Mouse (Mus musculus) neural tube, embryonic 13.5 days (tissue): ENCODE measurements around the gene Tmc4. TPM values are rescaled to one million over a fixed set of nuclear protein-coding genes. Genes with fewer than 3 reads are reported as not detected.
"Not testable (repeated sequence)": the region's sequence is repeated elsewhere in the genome, so short reads cannot be mapped to it uniquely, and the experiment has no call there.

Source experiments
- ATAC-seq: fragments of 200-750 bp; cut with Nextera tagmentation; 2 replicates; pipeline ENCODE4 v1.8.0; 2017; ENCODE audit warnings: low read depth, mild to moderate bottlenecking, moderate TSS enrichment, moderate library complexity
- H3K27ac ChIP-seq: fragments of 300-500 bp; sonication (generic); replicated peaks from 2 replicates; pipeline ENCODE4 v1.5.1; 2015; ENCODE audit warnings: moderate library complexity, mild to moderate bottlenecking, inconsistent platforms
- H3K27me3 ChIP-seq: fragments of 300-500 bp; sonication (generic); 2 replicates; pipeline ENCODE4 v1.6.1; 2015; ENCODE audit warnings: mild to moderate bottlenecking, inconsistent platforms
- H3K36me3 ChIP-seq: fragments of 300-500 bp; sonication (generic); 2 replicates; pipeline ENCODE4 v1.6.1; 2015; ENCODE audit warnings: mild to moderate bottlenecking, inconsistent platforms
- H3K4me1 ChIP-seq: fragments of 300-500 bp; sonication (generic); replicated peaks from 2 replicates; pipeline ENCODE4 v1.6.1; 2015; ENCODE audit warnings: inconsistent platforms
- H3K4me2 ChIP-seq: fragments of 300-500 bp; sonication (generic); 2 replicates; pipeline ENCODE4 v1.6.1; 2015; ENCODE audit warnings: inconsistent platforms, mild to moderate bottlenecking, moderate library complexity
- H3K4me3 ChIP-seq: fragments of 300-500 bp; sonication (generic); 2 replicates; pipeline ENCODE4 v1.5.1; 2015; ENCODE audit warnings: mild to moderate bottlenecking, inconsistent platforms
- H3K9ac ChIP-seq: fragments of 300-500 bp; sonication (generic); 2 replicates; pipeline ENCODE4 v1.6.1; 2015; ENCODE audit warnings: moderate library complexity, mild to moderate bottlenecking, inconsistent platforms
- H3K9me3 ChIP-seq: fragments of 300-500 bp; sonication (generic); 2 replicates; pipeline ENCODE4 v1.6.1; 2016; ENCODE audit warnings: inconsistent platforms
- whole genome bisulfite sequencing: fragments of 180-500 bp; shearing (Covaris S2); methylation state at CpG from one replicate; pipeline ENCODE4 v1.1.7; 2015; 5-methylcytosine and 5-hydroxymethylcytosine counted together
- polyA plus RNA-seq: library from polyadenylated mRNA; unstranded; fragments of >200 nt; fragmentation: Nextera tagmentation; extraction: Ambion mirVana; gene quantifications from 2 replicates; pipeline ENCODE4 v1.2.1, GENCODE M21; 2015

Tmc4 gene
- polyA plus RNA-seq, 1 experiment from 2014 or later = 4.4 TPM

GRCm38 (mm10) chr7:3704475-3704874 lies 27.1 kb upstream of the Tmc4 start:
- 0% methylated on average over 20 of the region's 20 CpGs for WGBS
- peak; percentile 62 for ATAC-seq
- H3K27ac ChIP-seq = peak overlapping the region; percentile 96
- no peaks in the 10 kb centered on the region for H3K9me3 ChIP-seq
- peaks cover 49% of the 10 kb centered on the region for H3K36me3 ChIP-seq
- peak overlapping the region; percentile 93 for H3K9ac ChIP-seq
- peak overlapping the region; percentile 90 for H3K4me3 ChIP-seq
- H3K4me1 ChIP-seq = peaks cover 30% of the 10 kb centered on the region
- H3K27me3 ChIP-seq = no peaks in the 10 kb centered on the region
- peak overlapping the region; percentile 99 for H3K4me2 ChIP-seq

DNA sequence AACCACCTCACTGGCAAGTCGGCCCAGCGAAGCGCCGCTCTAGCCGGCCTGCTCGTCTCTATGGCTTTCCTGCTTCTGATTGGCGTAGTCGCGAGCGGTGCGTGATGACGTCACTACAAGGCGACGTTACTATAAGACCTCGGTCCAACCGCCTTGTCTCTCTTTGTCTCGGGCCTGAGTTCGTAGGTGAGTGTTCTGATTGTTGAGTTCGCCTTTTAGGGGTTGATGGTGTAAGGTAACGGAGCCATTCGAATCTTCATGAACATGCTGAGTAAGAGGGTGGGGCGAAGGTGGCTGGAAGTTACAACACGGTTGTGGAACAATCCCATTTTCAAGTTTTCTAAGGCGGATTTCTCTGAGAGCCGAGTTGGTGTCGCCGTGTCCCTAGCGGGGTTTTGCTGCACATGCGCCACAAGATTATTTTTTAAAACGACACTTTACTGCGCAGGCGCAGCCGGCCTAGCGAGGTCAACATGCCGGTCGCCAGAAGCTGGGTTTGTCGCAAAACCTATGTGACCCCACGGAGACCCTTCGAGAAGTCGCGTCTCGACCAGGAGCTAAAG lies 26.6 kb upstream of the Tmc4 start, which contains the start of gene Rps9:
Gene Rps9 (plus strand): TSS at position 115 of the 563 bp plus-strand sequence.
- no peaks in the 10 kb centered on the region for H3K9me3 ChIP-seq
- peak within 1 kb of the TSS; percentile 93 for H3K9ac ChIP-seq
- peaks cover 53% of the 10 kb centered on the region for H3K36me3 ChIP-seq
- H3K27me3 ChIP-seq = no peaks in the 10 kb centered on the region
- H3K27ac ChIP-seq = peak within 1 kb of the TSS; percentile 96
- WGBS = under 1% methylated on average over 42 of the region's 42 CpGs
- H3K4me2 ChIP-seq = peak within 1 kb of the TSS; percentile 99
- peaks cover 30% of the 10 kb centered on the region for H3K4me1 ChIP-seq
- ATAC-seq = peak; percentile 93
- peak within 1 kb of the TSS; percentile 90 for H3K4me3 ChIP-seq

- peak; percentile 54 for ATAC-seq
- Histone ChIP-seq H3K9ac (peak overlapping the region; percentile 93), H3K9me3 (no peaks in the 10 kb centered on the region), H3K36me3 (peaks cover 58% of the 10 kb centered on the region), H3K4me2 (peak overlapping the region; percentile 99), H3K27me3 (no peaks in the 10 kb centered on the region), H3K4me1 (peaks cover 30% of the 10 kb centered on the region), H3K27ac (peak overlapping the region; percentile 96), H3K4me3 (peak overlapping the region; percentile 90)
- WGBS = 19% methylated on average over 6 of the region's 6 CpGs
Measured at GRCm38 (mm10) chr7:3703148-3703878, 26.0 kb upstream of the Tmc4 start.

DNA sequence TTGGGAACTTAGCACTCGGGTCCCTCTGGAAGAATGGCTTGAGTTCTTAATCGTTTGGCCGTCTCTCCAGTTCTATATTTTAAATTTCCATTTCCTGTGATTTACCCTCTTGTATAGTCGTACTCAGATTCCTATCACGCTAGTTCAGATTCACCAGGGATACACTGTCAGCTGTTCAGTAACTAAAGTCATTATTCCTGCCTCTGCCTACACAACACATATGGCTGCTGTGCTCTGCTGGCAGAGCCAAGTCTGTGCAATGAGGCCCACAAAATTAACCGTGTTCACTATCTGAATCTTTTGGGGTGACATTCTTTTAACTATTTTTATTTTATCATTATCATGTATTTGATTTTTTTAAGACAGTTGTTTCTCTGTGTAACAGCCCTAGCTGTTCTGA lies 21.1 kb upstream of the Tmc4 start:
- no peaks in the 10 kb centered on the region for H3K9me3 ChIP-seq
- no peak overlapping the region for H3K4me3 ChIP-seq
- H3K27ac ChIP-seq = no peak overlapping the region
- no peak for ATAC-seq
- no peaks in the 10 kb centered on the region for H3K27me3 ChIP-seq
- peaks cover 55% of the 10 kb centered on the region for H3K36me3 ChIP-seq
- WGBS = 93% methylated on average over 6 of the region's 6 CpGs
- peaks cover 29% of the 10 kb centered on the region for H3K4me1 ChIP-seq
- H3K4me2 ChIP-seq = no peak overlapping the region
- H3K9ac ChIP-seq = no peak overlapping the region

GRCm38 (mm10) chr7:3694949-3695305 lies 17.6 kb upstream of the Tmc4 start:
- not testable (repeated sequence) for ATAC-seq, H3K27me3 ChIP-seq, H3K9me3 ChIP-seq
- peaks cover 40% of the 10 kb centered on the region for H3K4me1 ChIP-seq
- peak overlapping the region; percentile 81 for H3K4me2 ChIP-seq
- H3K9ac ChIP-seq = peak overlapping the region; percentile 92
- peaks cover 43% of the 10 kb centered on the region for H3K36me3 ChIP-seq
- H3K4me3 ChIP-seq = peak overlapping the region; percentile 80
- peak overlapping the region; percentile 94 for H3K27ac ChIP-seq
- WGBS = 8% methylated on average over 9 of the region's 9 CpGs

DNA sequence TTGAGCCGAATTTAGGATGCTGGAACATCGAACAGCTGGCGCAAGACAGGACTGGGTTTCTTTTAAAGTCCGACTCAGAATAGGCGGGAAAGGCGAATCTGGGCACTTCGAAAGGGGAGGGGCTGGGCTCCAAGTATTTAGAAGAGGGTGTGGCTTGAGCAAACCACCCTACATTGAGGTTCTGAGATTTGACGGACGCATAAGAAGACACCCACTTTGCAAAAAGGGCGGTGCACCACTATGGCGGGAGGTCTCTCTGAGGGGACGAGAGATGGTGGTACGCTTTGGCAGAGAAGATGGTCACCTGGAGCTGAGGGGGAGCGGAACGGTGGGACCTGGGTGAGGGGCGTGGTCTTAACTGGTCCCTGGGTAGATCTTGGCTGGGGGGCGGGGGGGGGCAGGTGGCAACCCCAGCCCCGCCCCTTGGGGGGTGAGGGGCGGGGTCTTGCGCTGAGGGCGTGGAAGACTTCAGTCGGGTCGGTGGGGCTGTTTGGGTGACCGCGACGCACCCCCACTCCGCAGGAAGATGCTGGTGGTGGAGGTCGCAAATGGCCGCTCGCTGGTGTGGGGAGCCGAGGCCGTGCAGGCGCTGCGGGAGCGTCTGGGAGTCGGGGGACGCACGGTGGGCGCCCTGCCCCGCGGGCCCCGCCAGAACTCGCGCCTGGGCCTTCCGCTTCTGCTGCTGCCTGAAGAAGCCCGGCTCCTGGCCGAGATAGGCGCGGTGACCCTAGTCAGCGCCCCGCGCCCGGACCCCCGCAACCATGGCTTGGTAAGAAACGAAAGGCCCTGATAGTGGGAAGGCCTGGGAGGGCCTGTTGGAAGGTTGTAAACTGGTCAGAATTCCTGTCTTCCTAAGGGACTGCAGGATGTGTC lies 17.0 kb upstream of the Tmc4 start:
- Histone ChIP-seq H3K9me3 (no peaks in the 10 kb centered on the region), H3K4me2 (peak overlapping the region; percentile 81), H3K36me3 (peaks cover 38% of the 10 kb centered on the region), H3K4me3 (peak overlapping the region; percentile 80), H3K27me3 (no peaks in the 10 kb centered on the region), H3K9ac (peak overlapping the region; percentile 92), H3K27ac (peak overlapping the region; percentile 94), H3K4me1 (peaks cover 40% of the 10 kb centered on the region)
- ATAC-seq = peak; percentile 32
- under 1% methylated on average over 54 of the region's 55 CpGs for WGBS

DNA sequence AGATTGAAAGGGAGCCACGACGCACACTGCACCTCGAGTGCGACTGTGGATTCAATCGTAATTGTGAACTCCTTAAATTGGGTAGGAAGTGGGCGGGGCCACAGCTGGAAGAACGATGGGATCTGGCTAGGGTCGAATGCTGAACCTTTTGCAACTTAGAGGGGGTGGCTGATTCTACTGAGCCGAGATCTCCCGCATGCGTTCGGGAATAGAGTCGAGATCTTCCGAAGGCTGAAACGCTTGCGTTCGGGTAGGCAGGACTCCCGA lies 16.4 kb upstream of the Tmc4 start:
- peaks cover 40% of the 10 kb centered on the region for H3K4me1 ChIP-seq
- H3K9ac ChIP-seq = peak overlapping the region; percentile 92
- peaks cover 32% of the 10 kb centered on the region for H3K36me3 ChIP-seq
- H3K9me3 ChIP-seq = no peaks in the 10 kb centered on the region
- H3K27ac ChIP-seq = peak overlapping the region; percentile 94
- under 1% methylated on average over 18 of the region's 18 CpGs for WGBS
- no peak for ATAC-seq
- H3K4me2 ChIP-seq = peak overlapping the region; percentile 81
- H3K4me3 ChIP-seq = peak overlapping the region; percentile 80
- no peaks in the 10 kb centered on the region for H3K27me3 ChIP-seq

- no peaks in the 10 kb centered on the region for H3K9me3 ChIP-seq
- peak; percentile 93 for ATAC-seq
- WGBS = under 1% methylated on average over 55 of the region's 55 CpGs
- H3K27me3 ChIP-seq = no peaks in the 10 kb centered on the region
- peak within 1 kb of the TSS; percentile 81 for H3K4me2 ChIP-seq
- peak within 1 kb of the TSS; percentile 94 for H3K27ac ChIP-seq
- H3K4me1 ChIP-seq = peaks cover 40% of the 10 kb centered on the region
- H3K9ac ChIP-seq = peak within 1 kb of the TSS; percentile 92
- H3K4me3 ChIP-seq = peak within 1 kb of the TSS; percentile 80
- H3K36me3 ChIP-seq = peaks cover 31% of the 10 kb centered on the region
Measured at GRCm38 (mm10) chr7:3692987-3693808, 15.8 kb upstream of the Tmc4 start, which contains the start of gene Mboat7. Gene Mboat7 (minus strand): TSS chr7:3693523.

GRCm38 (mm10) chr7:3692382-3692986 lies 15.1 kb upstream of the Tmc4 start, which contains the start of gene Tsen34:
Gene Tsen34 (plus strand): TSS chr7:3692863.
- Histone ChIP-seq H3K27ac (peak within 1 kb of the TSS; percentile 94), H3K9ac (peak within 1 kb of the TSS; percentile 92), H3K36me3 (peaks cover 31% of the 10 kb centered on the region), H3K4me3 (peak within 1 kb of the TSS; percentile 80), H3K4me2 (peak within 1 kb of the TSS; percentile 81), H3K9me3 (no peaks in the 10 kb centered on the region), H3K27me3 (no peaks in the 10 kb centered on the region), H3K4me1 (peaks cover 40% of the 10 kb centered on the region)
- ATAC-seq = peak; percentile 76; the same call in 1 of the 2 replicates
- under 1% methylated on average over 49 of the region's 49 CpGs for WGBS

DNA sequence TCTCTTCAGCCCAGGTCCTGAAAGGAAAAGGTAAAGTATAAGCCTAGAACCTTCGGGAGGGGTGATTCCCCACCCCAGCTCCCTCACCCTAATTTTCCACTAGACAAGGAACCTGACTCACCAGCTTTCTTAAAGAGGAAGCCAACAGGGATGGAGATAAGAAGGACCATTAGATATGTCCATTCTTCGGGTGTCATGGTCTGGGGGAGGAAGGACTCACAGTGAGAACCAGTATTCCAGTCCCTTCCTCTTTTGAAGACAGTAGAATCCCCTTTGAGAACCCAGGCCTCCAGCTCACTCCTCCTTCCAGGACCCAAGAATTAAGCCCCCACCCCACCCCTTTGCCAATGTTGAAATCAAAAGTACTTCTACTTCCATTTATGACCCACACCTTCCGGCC lies 14.6 kb upstream of the Tmc4 start:
- ATAC-seq = no peak
- Histone ChIP-seq H3K9ac (peak overlapping the region; percentile 92), H3K9me3 (no peaks in the 10 kb centered on the region), H3K4me3 (peak overlapping the region; percentile 80), H3K4me1 (peaks cover 40% of the 10 kb centered on the region), H3K36me3 (peaks cover 32% of the 10 kb centered on the region), H3K27me3 (no peaks in the 10 kb centered on the region), H3K4me2 (peak overlapping the region; percentile 81), H3K27ac (peak overlapping the region; percentile 94; the same call in 1 of the 2 replicates)
- WGBS = 39% methylated on average over 3 of the region's 3 CpGs
